Mouse (Mus musculus) limb, embryonic 11.5 days (tissue): ENCODE data around the gene Lca5. TPM values are rescaled to one million over a fixed set of nuclear protein-coding genes. Genes with fewer than 3 reads are reported as not detected.

Experiments used
- ATAC-seq: fragments of 200-750 bp; cut with Nextera tagmentation; 2 replicates; pipeline ENCODE4 v1.8.0; 2017; ENCODE audit warnings: low read depth; ENCODE audit not compliant: insufficient number of reproducible peaks, low FRiP score, low TSS enrichment
- DNase-seq: peaks from one replicate; pipeline ENCODE4 v3.0.0-alpha.2; 2015; ENCODE audit warnings: low spot score
- H3K27ac ChIP-seq: fragments of 300-500 bp; sonication (generic); replicated peaks from 2 replicates; pipeline ENCODE4 v1.5.1; 2014; ENCODE audit warnings: low read depth, mild to moderate bottlenecking, low read length
- H3K27me3 ChIP-seq: fragments of 300-500 bp; sonication (generic); 2 replicates; pipeline ENCODE4 v1.6.1; 2014; ENCODE audit warnings: mild to moderate bottlenecking, low read length, mixed read lengths; ENCODE audit not compliant: control insufficient read depth, insufficient read depth
- H3K36me3 ChIP-seq: fragments of 300-500 bp; sonication (generic); 2 replicates; pipeline ENCODE4 v1.6.1; 2014; ENCODE audit warnings: mild to moderate bottlenecking, low read length, moderate library complexity, mixed read lengths; ENCODE audit not compliant: control insufficient read depth, insufficient read depth
- H3K4me1 ChIP-seq: fragments of 300-500 bp; sonication (generic); 2 replicates; pipeline ENCODE4 v1.6.1; 2014; ENCODE audit warnings: low read length, mixed read lengths; ENCODE audit not compliant: control insufficient read depth, insufficient read depth
- H3K4me2 ChIP-seq: fragments of 300-500 bp; sonication (generic); 2 replicates; pipeline ENCODE4 v1.6.1; 2014; ENCODE audit warnings: low read depth, mild to moderate bottlenecking, moderate library complexity; ENCODE audit not compliant: severe bottlenecking
- H3K4me3 ChIP-seq: fragments of 300-500 bp; sonication (generic); 2 replicates; pipeline ENCODE4 v1.5.1; 2014; ENCODE audit warnings: low read depth, low read length
- H3K9ac ChIP-seq: fragments of 300-500 bp; sonication (generic); 2 replicates; pipeline ENCODE4 v1.6.1; 2014; ENCODE audit warnings: mild to moderate bottlenecking, low read length
- H3K9me3 ChIP-seq: fragments of 300-500 bp; sonication (generic); 2 replicates; pipeline ENCODE4 v1.6.1; 2016; ENCODE audit warnings: low read length; ENCODE audit not compliant: control insufficient read depth
- WGBS: fragments of 180-500 bp; shearing (Covaris S2); extraction: QIAGEN DNeasy Blood & Tissue Kit; methylation state at CpG from one replicate; pipeline ENCODE4 v1.1.7; 2014; 5-methylcytosine and 5-hydroxymethylcytosine counted together
- polyA plus RNA-seq: library from polyadenylated mRNA; unstranded; fragments of >200 nt; fragmentation: Nextera tagmentation; extraction: Ambion mirVana; gene quantifications from 2 replicates; pipeline ENCODE4 v1.2.1, GENCODE M21; 2014

Lca5 gene
- polyA plus RNA-seq, 1 experiment from 2014 or later, result 24.1 TPM

DNA sequence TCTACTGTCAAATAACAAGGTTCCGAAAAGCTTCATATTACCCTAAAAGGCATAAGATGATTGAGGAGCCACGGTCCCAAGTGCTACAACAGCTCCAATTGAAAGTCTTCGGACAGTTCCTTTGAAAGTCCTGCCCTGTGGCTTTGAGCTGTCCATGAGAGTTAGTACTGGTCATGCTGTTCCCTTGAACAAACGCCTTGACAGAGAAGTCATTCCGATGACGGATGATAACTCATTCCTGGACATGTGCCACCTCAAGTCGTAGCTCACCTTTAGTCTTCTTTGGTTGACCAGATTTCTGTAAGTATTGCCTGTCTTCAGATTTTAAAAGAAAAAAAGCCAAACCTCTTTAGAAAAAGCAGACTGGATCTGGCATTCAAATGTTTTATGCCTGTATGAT, 87.6 kb downstream of the Lca5 start:
- Histone ChIP-seq H3K4me2 (no peak overlapping the region), H3K4me3 (no peak overlapping the region), H3K9ac (no peak overlapping the region), H3K27ac (no peak overlapping the region), H3K9me3 (no peaks in the 10 kb centered on the region), H3K27me3 (no peaks in the 10 kb centered on the region), H3K36me3 (no peaks in the 10 kb centered on the region), H3K4me1 (peaks cover 20% of the 10 kb centered on the region)
- DNase-seq (no peak), ATAC-seq (no peak)
- 57% methylated on average over 7 of the region's 7 CpGs for WGBS

- Histone ChIP-seq H3K27ac (no peak overlapping the region), H3K4me1 (peaks cover 20% of the 10 kb centered on the region), H3K4me2 (no peak overlapping the region), H3K36me3 (no peaks in the 10 kb centered on the region), H3K27me3 (no peaks in the 10 kb centered on the region), H3K4me3 (no peak overlapping the region), H3K9me3 (no peaks in the 10 kb centered on the region), H3K9ac (no peak overlapping the region)
- no peak for ATAC-seq
- 62% methylated on average over 5 of the region's 5 CpGs for WGBS
- no peak for DNase-seq
These were observed 89.8 kb downstream of the Lca5 start for GRCm38 (mm10) chr9:83351171-83351570.

GRCm38 (mm10) chr9:83350613-83351012, 90.3 kb downstream of the Lca5 start:
- Histone ChIP-seq H3K9ac (no peak overlapping the region), H3K4me1 (peaks cover 20% of the 10 kb centered on the region), H3K4me2 (no peak overlapping the region), H3K27ac (no peak overlapping the region), H3K9me3 (no peaks in the 10 kb centered on the region), H3K4me3 (no peak overlapping the region), H3K27me3 (no peaks in the 10 kb centered on the region), H3K36me3 (no peaks in the 10 kb centered on the region)
- WGBS, result 16% methylated on average over 5 of the region's 5 CpGs
- peak; percentile 61 for DNase-seq
- peak; percentile 60; the same call in 1 of the 2 replicates for ATAC-seq

DNA sequence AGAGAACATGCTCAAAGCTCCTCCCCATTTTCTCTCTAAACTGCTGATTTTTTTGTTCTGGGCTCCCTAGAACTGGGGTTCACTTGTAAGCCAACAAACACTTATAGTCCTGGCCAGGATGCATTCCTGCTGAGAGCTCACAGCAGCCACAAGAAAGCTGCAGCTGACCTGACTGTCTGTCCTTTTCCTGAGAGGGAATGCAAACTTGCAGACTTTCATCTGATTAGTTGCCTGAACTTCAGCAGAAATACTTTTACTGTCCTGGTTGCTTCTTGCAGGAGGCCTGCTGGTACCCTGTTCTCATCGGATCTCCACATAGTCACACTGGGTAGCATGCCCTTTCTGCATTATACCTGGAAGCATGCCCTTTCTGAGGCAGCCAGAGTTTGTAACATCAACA, 91.0 kb downstream of the Lca5 start:
- H3K9ac ChIP-seq, result no peak overlapping the region
- peaks cover 20% of the 10 kb centered on the region for H3K4me1 ChIP-seq
- no peaks in the 10 kb centered on the region for H3K27me3 ChIP-seq
- ATAC-seq, result no peak
- no peak overlapping the region for H3K4me3 ChIP-seq
- H3K27ac ChIP-seq, result no peak overlapping the region
- no peaks in the 10 kb centered on the region for H3K9me3 ChIP-seq
- no peaks in the 10 kb centered on the region for H3K36me3 ChIP-seq
- H3K4me2 ChIP-seq, result no peak overlapping the region; the same call in 1 of the 2 replicates
- 10% methylated on average over 1 of the region's 1 CpGs for WGBS
- DNase-seq, result peak; percentile 28

- ATAC-seq (no peak), DNase-seq (peak; percentile 52)
- no peak overlapping the region for H3K4me3 ChIP-seq
- no peaks in the 10 kb centered on the region for H3K27me3 ChIP-seq
- H3K27ac ChIP-seq, result no peak overlapping the region
- H3K9me3 ChIP-seq, result no peaks in the 10 kb centered on the region
- no peaks in the 10 kb centered on the region for H3K36me3 ChIP-seq
- H3K4me1 ChIP-seq, result peaks cover 20% of the 10 kb centered on the region
- no peak overlapping the region for H3K9ac ChIP-seq
- no peak overlapping the region for H3K4me2 ChIP-seq
- 1% methylated on average over 3 of the region's 3 CpGs for WGBS
These were observed 91.4 kb downstream of the Lca5 start for GRCm38 (mm10) chr9:83349504-83349903.

GRCm38 (mm10) chr9:83347521-83347920, 93.4 kb downstream of the Lca5 start:
- Histone ChIP-seq H3K9me3 (no peaks in the 10 kb centered on the region), H3K27ac (no peak overlapping the region), H3K36me3 (no peaks in the 10 kb centered on the region), H3K4me2 (no peak overlapping the region), H3K27me3 (no peaks in the 10 kb centered on the region), H3K9ac (no peak overlapping the region), H3K4me3 (no peak overlapping the region), H3K4me1 (peaks cover 20% of the 10 kb centered on the region)
- 92% methylated on average over 5 of the region's 5 CpGs for WGBS
- DNase-seq (no peak), ATAC-seq (no peak)

- no peak overlapping the region for H3K27ac ChIP-seq
- no peaks in the 10 kb centered on the region for H3K36me3 ChIP-seq
- WGBS, result 91% methylated on average over 7 of the region's 7 CpGs
- no peaks in the 10 kb centered on the region for H3K9me3 ChIP-seq
- no peak overlapping the region for H3K9ac ChIP-seq
- H3K4me2 ChIP-seq, result no peak overlapping the region
- DNase-seq, result no peak
- ATAC-seq, result no peak
- no peak overlapping the region for H3K4me3 ChIP-seq
- H3K4me1 ChIP-seq, result no peaks in the 10 kb centered on the region
- H3K27me3 ChIP-seq, result no peaks in the 10 kb centered on the region
These were observed 98.2 kb downstream of the Lca5 start for GRCm38 (mm10) chr9:83342491-83343370.
